Mouse (Mus musculus): ENCODE measurements around the gene Gltpd2. TPM values are rescaled to one million over a fixed set of nuclear protein-coding genes. Genes with fewer than 3 reads are reported as not detected.

The Gltpd2 gene
- polyA plus RNA-seq, 1 experiment from 2014 or later = 4.3 TPM

- Histone ChIP-seq H3K4me1 (peaks cover 12% of the 10 kb centered on the region), H3K4me3 (no peak overlapping the region), H3K9me3 (no peaks in the 10 kb centered on the region), H3K27ac (no peak overlapping the region), H3K27me3 (ENCODE audit: insufficient read depth, poor library complexity, severe bottlenecking) (peaks cover 17% of the 10 kb centered on the region; the same call in 1 of the 2 replicates), H3K36me3 (peaks cover 43% of the 10 kb centered on the region)
- no peak for DNase-seq (ENCODE audit: low spot score)
- 32% methylated on average over 7 of the region's 7 CpGs for WGBS
These were observed 34.9 kb downstream of the Gltpd2 start for GRCm38 (mm10) chr11:70553940-70554339.

GRCm38 (mm10) chr11:70557545-70557944 lies 38.5 kb downstream of the Gltpd2 start:
- H3K27ac ChIP-seq = no peak overlapping the region
- 86% methylated on average over 9 of the region's 9 CpGs for WGBS

GRCm38 (mm10) chr11:70561937-70562286 lies 42.9 kb downstream of the Gltpd2 start:
- peak overlapping the region; percentile 93 for H3K27ac ChIP-seq
- H3K4me1 ChIP-seq = peaks cover 29% of the 10 kb centered on the region
- H3K27me3 ChIP-seq (ENCODE audit: insufficient read depth, poor library complexity, severe bottlenecking) = no peaks in the 10 kb centered on the region
- no peak for DNase-seq (ENCODE audit: low spot score)
- peaks cover 14% of the 10 kb centered on the region; the same call in 1 of the 2 replicates for H3K36me3 ChIP-seq
- peak overlapping the region; percentile 82 for H3K4me3 ChIP-seq
- WGBS = 0% methylated on average over 2 of the region's 2 CpGs
- H3K9me3 ChIP-seq = no peaks in the 10 kb centered on the region

More at GRCm38 (mm10) chr11:70557545-70557944, 38.5 kb downstream of the Gltpd2 start:
- H3K27me3 ChIP-seq (ENCODE audit: insufficient read depth, poor library complexity, severe bottlenecking) = peaks cover 17% of the 10 kb centered on the region; the same call in 1 of the 2 replicates
- DNase-seq (ENCODE audit: low spot score) = no peak
- no peak overlapping the region for H3K4me3 ChIP-seq
- H3K36me3 ChIP-seq = peaks cover 37% of the 10 kb centered on the region
- H3K9me3 ChIP-seq = no peaks in the 10 kb centered on the region
- H3K4me1 ChIP-seq = peaks cover 16% of the 10 kb centered on the region

- Histone ChIP-seq H3K9me3 (no peaks in the 10 kb centered on the region), H3K27ac (peak within 1 kb of the TSS; percentile 93), H3K27me3 (ENCODE audit: insufficient read depth, poor library complexity, severe bottlenecking) (no peaks in the 10 kb centered on the region), H3K4me1 (peaks cover 31% of the 10 kb centered on the region), H3K36me3 (peaks cover 9% of the 10 kb centered on the region; the same call in 1 of the 2 replicates), H3K4me3 (peak within 1 kb of the TSS; percentile 82)
- 0% methylated on average over 54 of the region's 57 CpGs for WGBS
- DNase-seq (ENCODE audit: low spot score) = peak; percentile 95
These were observed 43.4 kb downstream of the Gltpd2 start, which contains the start of gene Mink1 for GRCm38 (mm10) chr11:70562287-70562994. Gene Mink1, plus strand, starts transcription at chr11:70562881.

GRCm38 (mm10) chr11:70562995-70563469 lies 44.0 kb downstream of the Gltpd2 start:
- under 1% methylated on average over 22 of the region's 31 CpGs for WGBS
- Histone ChIP-seq H3K27ac (peak overlapping the region; percentile 93), H3K36me3 (peaks cover 3% of the 10 kb centered on the region; the same call in 1 of the 2 replicates), H3K4me3 (peak overlapping the region; percentile 82), H3K9me3 (no peaks in the 10 kb centered on the region), H3K4me1 (peaks cover 31% of the 10 kb centered on the region), H3K27me3 (ENCODE audit: insufficient read depth, poor library complexity, severe bottlenecking) (no peaks in the 10 kb centered on the region)
- DNase-seq (ENCODE audit: low spot score) = no peak

GRCm38 (mm10) chr11:70563470-70564275 lies 44.7 kb downstream of the Gltpd2 start:
- Histone ChIP-seq H3K27ac (peak overlapping the region; percentile 93), H3K36me3 (0 out of 2 replicates have a peak, but pooled peaks cover 9% of the 10 kb centered on the region), H3K4me1 (peaks cover 31% of the 10 kb centered on the region), H3K4me3 (peak overlapping the region; percentile 82), H3K27me3 (ENCODE audit: insufficient read depth, poor library complexity, severe bottlenecking) (no peaks in the 10 kb centered on the region), H3K9me3 (no peaks in the 10 kb centered on the region)
- WGBS = 2% methylated on average over 25 of the region's 25 CpGs
- DNase-seq (ENCODE audit: low spot score) = peak; percentile 79

- peaks cover 33% of the 10 kb centered on the region for H3K4me1 ChIP-seq
- H3K4me3 ChIP-seq = peak overlapping the region; percentile 82
- no peak for DNase-seq (ENCODE audit: low spot score)
- no peaks in the 10 kb centered on the region for H3K27me3 ChIP-seq (ENCODE audit: insufficient read depth, poor library complexity, severe bottlenecking)
- H3K36me3 ChIP-seq = 0 out of 2 replicates have a peak, but pooled peaks cover 9% of the 10 kb centered on the region
- H3K27ac ChIP-seq = peak overlapping the region; percentile 93; the same call in 1 of the 2 replicates
- WGBS = 46% methylated on average over 4 of the region's 4 CpGs
- H3K9me3 ChIP-seq = no peaks in the 10 kb centered on the region
These were observed 45.4 kb downstream of the Gltpd2 start for GRCm38 (mm10) chr11:70564276-70564873.

GRCm38 (mm10) chr11:70566586-70566985 lies 47.6 kb downstream of the Gltpd2 start:
- WGBS = 87% methylated on average over 7 of the region's 7 CpGs
- Histone ChIP-seq H3K4me3 (no peak overlapping the region), H3K36me3 (0 out of 2 replicates have a peak, but pooled peaks cover 9% of the 10 kb centered on the region), H3K27ac (no peak overlapping the region), H3K27me3 (ENCODE audit: insufficient read depth, poor library complexity, severe bottlenecking) (no peaks in the 10 kb centered on the region), H3K4me1 (peaks cover 38% of the 10 kb centered on the region), H3K9me3 (no peaks in the 10 kb centered on the region)
- no peak for DNase-seq (ENCODE audit: low spot score)

Other genes starting within 250 kb of the Gltpd2 start
- gene Alox12e, start 196.6 kb upstream of the Gltpd2 start, polyA plus RNA-seq (2016; fragmentation: Nextera tagmentation; extraction: Ambion mirVana) = not detected in 2 replicates
- gene Alox15, start 167.2 kb upstream of the Gltpd2 start, polyA plus RNA-seq (2016; fragmentation: Nextera tagmentation; extraction: Ambion mirVana) = 0.13 and 0.14 TPM in 2 replicates
- 37.9 and 42.9 TPM in 2 replicates for gene Pelp1, start 109.2 kb upstream of the Gltpd2 start, polyA plus RNA-seq (2016; fragmentation: Nextera tagmentation; extraction: Ambion mirVana)
- gene Arrb2, start 86.6 kb upstream of the Gltpd2 start, polyA plus RNA-seq (2016; fragmentation: Nextera tagmentation; extraction: Ambion mirVana) = 11.5 and 19.3 TPM in 2 replicates
- 31.0 and 37.5 TPM in 2 replicates for gene Med11, start 67.3 kb upstream of the Gltpd2 start, polyA plus RNA-seq (2016; fragmentation: Nextera tagmentation; extraction: Ambion mirVana)
- gene Zmynd15, start 59.8 kb upstream of the Gltpd2 start, polyA plus RNA-seq (2016; fragmentation: Nextera tagmentation; extraction: Ambion mirVana) = 0.73 and 1.2 TPM in 2 replicates
- 3.7 and 6.0 TPM in 2 replicates for gene Cxcl16, start 59.2 kb upstream of the Gltpd2 start, polyA plus RNA-seq (2016; fragmentation: Nextera tagmentation; extraction: Ambion mirVana)
- gene Tm4sf5, start 14.0 kb upstream of the Gltpd2 start, polyA plus RNA-seq (2016; fragmentation: Nextera tagmentation; extraction: Ambion mirVana) = 6.2 and 7.4 TPM in 2 replicates
- gene Vmo1, start 4.6 kb upstream of the Gltpd2 start, polyA plus RNA-seq (2016; fragmentation: Nextera tagmentation; extraction: Ambion mirVana) = not detected in 2 replicates
- 825 and 969 TPM in 2 replicates for gene Psmb6, start 6.2 kb downstream of the Gltpd2 start, polyA plus RNA-seq (2016; fragmentation: Nextera tagmentation; extraction: Ambion mirVana)
- gene Gm40193, start 13.7 kb downstream of the Gltpd2 start, polyA plus RNA-seq (2016; fragmentation: Nextera tagmentation; extraction: Ambion mirVana) = not detected in 2 replicates
- gene Pld2, start 20.9 kb downstream of the Gltpd2 start, polyA plus RNA-seq (2016; fragmentation: Nextera tagmentation; extraction: Ambion mirVana) = 9.4 TPM in 2 replicates
- gene Mink1, start 43.7 kb downstream of the Gltpd2 start, polyA plus RNA-seq (2016; fragmentation: Nextera tagmentation; extraction: Ambion mirVana) = 12.6 and 14.9 TPM in 2 replicates
- gene 4930544D05Rik, start 96.7 kb downstream of the Gltpd2 start, polyA plus RNA-seq (2016; fragmentation: Nextera tagmentation; extraction: Ambion mirVana) = not detected in 2 replicates
- gene Chrne, start 100.0 kb downstream of the Gltpd2 start, polyA plus RNA-seq (2016; fragmentation: Nextera tagmentation; extraction: Ambion mirVana) = not detected in 2 replicates
- 1.6 and 1.9 TPM in 2 replicates for gene Gp1ba, start 119.9 kb downstream of the Gltpd2 start, polyA plus RNA-seq (2016; fragmentation: Nextera tagmentation; extraction: Ambion mirVana)
- gene Rnf167, start 128.0 kb downstream of the Gltpd2 start, polyA plus RNA-seq (2016; fragmentation: Nextera tagmentation; extraction: Ambion mirVana) = 68.3 and 74.4 TPM in 2 replicates
- gene Slc25a11, start 128.3 kb downstream of the Gltpd2 start, polyA plus RNA-seq (2016; fragmentation: Nextera tagmentation; extraction: Ambion mirVana) = 207 and 246 TPM in 2 replicates
- gene Pfn1, start 135.4 kb downstream of the Gltpd2 start, polyA plus RNA-seq (2016; fragmentation: Nextera tagmentation; extraction: Ambion mirVana) = 2,022 and 2,208 TPM in 2 replicates
- 188 and 256 TPM in 2 replicates for gene Eno3, start 138.0 kb downstream of the Gltpd2 start, polyA plus RNA-seq (2016; fragmentation: Nextera tagmentation; extraction: Ambion mirVana)
- gene Spag7, start 150.2 kb downstream of the Gltpd2 start, polyA plus RNA-seq (2016; fragmentation: Nextera tagmentation; extraction: Ambion mirVana) = 204 and 209 TPM in 2 replicates
- 12.0 and 12.5 TPM in 2 replicates for gene Camta2, start 168.9 kb downstream of the Gltpd2 start, polyA plus RNA-seq (2016; fragmentation: Nextera tagmentation; extraction: Ambion mirVana)
- 1.6 and 2.4 TPM in 2 replicates for gene Inca1, start 181.0 kb downstream of the Gltpd2 start, polyA plus RNA-seq (2016; fragmentation: Nextera tagmentation; extraction: Ambion mirVana)
- gene Kif1c, start 181.4 kb downstream of the Gltpd2 start, polyA plus RNA-seq (2016; fragmentation: Nextera tagmentation; extraction: Ambion mirVana) = 2.1 and 2.6 TPM in 2 replicates
- gene Zfp3, start 245.0 kb downstream of the Gltpd2 start, polyA plus RNA-seq (2016; fragmentation: Nextera tagmentation; extraction: Ambion mirVana) = 7.6 and 8.9 TPM in 2 replicates

Data from heart, embryonic 10.5 days (tissue).